Mouse (Mus musculus) cerebellum, adult 18-20 months (tissue): Measurements from ENCODE around the gene Abca5.

Source experiments
- DNase-seq, 2 experiments: peaks; one replicate each; pipeline ENCODE4 v3.0.0; 2021

The Abca5 gene

DNA sequence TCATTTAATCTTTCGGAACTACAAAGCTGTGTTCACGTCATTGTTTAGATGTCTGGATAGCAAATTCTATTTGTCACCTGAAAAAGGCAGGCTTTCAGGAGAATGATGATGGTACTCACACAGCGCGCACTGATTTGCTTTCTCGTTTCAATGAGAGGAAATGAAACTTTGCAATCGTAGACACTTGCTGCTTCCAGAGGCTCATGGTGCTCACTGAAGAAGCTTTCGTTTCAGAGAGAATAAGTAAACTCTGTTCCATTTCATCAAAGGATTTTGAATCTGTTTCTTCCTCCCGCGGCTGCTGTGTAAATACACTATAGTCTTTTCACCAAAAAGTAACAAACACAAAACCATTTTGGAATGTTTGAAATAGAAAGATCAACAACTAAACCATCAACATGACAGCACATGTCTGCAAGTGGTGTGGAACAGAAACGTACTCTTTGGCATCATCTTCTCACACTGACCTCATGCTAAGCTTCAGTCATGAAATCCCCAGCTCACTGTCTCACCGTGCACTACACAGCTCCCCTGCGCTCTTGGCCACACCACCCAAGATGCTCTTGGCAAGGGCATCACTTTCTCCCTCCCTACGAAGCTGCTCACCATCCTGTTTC is 39.5 kb downstream of the Abca5 start:
- DNase-seq = no peak

DNA sequence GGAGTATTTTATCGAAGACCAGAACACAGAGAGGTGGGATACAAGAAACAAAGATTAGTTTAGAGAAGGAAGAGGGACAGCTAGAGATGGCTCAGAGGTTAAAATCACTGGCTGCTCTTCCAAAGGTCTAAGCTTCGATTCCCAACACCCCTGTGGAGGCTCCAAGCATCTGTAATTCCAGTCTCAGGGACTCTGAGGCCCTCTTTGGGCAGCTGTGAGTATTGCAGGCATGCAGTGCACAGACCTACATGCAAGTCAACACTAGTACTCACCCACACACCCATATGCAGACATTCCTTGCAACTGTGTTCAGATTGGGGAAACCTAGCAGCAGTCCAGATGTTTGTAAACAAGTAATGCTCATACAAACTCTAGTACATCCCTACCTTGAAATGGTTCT is 46.9 kb downstream of the Abca5 start:
- DNase-seq = no peak

GRCm38 (mm10) chr11:110288423-110288822 is 49.1 kb downstream of the Abca5 start:
- DNase-seq = no peak

DNA sequence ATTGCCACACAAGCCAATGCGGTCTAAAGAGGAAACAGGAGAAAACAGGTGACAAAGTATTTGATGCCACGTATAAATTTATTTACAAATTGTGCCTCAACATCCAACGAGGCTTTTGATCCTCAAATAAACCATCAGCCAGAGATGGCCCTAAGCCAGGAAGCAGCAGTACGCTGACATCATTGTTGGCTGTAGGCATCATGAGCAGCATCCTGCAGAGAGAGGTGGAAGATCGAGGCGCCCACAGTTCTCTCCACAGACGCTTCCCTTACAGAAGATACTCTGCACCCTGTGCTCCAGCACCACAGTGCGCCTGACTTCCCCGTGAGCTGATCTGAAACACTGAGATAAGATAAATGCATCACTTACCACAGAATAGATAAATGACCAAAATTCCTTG is 49.8 kb downstream of the Abca5 start:
- DNase-seq = peak; percentile 61 to 67

DNA sequence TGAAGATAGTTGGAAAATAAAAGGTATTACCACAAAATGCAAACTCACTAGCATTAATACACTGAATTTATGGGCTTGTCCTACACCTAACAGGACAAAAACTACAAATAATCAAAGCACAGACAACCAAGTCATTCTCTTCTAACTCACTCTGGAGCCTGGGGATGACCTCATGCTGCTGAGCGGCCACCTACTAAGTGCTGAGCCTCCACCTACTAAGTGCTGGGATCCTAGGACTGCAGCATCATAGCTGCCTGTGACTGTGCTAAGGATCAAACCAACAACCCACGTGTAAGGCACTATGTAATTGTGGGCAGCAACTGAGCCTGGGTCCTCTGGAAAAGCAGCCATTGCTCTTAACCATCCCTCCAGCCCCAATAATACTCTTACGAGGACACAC is 51.2 kb downstream of the Abca5 start:
- DNase-seq = no peak

DNA sequence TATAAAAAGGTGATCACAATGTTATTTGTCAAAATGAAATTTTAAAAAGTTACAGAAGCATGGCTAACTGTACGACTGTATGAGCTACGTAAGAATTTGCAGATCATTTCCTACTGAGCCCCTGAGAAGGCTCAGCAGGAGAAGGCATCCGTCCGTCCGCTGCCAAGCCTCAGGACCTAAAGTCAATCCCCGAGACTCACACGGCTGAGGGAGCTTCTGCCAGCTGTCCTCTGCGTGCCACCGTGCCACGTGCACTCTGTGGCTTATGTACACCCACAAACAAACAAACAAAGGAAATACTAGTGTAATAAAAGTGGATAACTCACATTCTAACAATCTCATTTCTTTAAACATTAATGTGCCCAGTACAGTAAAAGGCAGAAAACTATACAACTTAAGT is 52.7 kb downstream of the Abca5 start:
- peak in 1 of 2 experiments; percentile 16 for DNase-seq

GRCm38 (mm10) chr11:110284185-110284787 is 53.2 kb downstream of the Abca5 start:
- no peak for DNase-seq

DNA sequence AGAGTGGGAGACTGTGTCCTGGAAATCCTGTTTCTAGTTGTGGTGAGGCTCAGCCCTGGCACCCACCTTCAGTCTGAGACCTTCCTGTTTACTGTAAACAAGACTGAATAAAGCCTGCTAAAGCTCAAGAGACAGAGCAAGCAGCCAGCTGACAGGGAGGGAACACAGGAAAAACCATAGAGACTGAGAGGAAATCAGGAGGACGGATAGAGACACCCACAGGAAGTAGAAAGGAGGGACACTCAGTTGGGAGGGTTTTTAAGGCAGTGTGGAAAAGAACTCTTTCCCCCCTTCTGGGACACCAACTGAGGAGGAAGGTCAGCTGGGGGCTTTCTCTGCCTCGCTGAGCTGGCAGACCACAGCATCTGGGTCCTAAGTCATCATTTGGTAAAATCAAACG is 62.7 kb downstream of the Abca5 start:
- no peak for DNase-seq

DNA sequence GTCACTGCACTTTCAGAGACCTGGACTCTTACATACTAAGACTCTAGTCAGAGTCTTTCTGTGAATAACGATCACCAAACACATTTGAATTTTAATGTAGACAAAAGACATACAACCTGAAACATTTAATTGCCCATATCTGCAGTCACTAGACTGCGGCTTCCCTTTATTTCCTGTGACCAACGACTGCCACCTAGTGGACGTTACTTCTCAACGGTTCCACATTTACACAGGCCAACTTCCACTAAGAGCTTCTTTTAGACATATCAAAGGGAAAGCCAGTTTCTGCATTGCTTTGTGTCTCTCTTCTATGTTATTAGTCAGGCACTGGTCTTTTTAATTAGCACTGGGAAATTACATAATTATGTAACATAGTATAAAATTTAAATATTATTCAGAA is 65.8 kb downstream of the Abca5 start:
- DNase-seq = peak; percentile 47 to 55

GRCm38 (mm10) chr11:110268244-110268844 is 69.2 kb downstream of the Abca5 start:
- DNase-seq = peak; percentile 83 to 84

DNA sequence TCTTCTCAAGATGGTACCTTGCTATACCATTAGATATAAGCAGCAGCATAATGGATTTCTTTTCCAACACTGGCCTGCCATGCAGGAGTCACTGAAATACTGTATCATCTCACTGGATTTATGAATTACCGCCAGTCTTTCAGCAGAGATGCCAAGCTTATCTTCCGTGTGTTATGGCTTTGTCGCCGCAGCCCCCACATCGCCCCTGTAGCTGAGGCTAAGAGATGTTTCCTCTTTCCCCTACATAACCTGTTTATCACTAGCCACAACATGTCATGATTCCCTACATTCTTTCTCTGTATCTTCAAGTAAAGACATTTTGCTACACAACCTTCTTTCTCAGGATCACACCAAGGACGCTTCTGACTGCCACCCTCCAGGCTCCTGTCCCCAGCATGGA is 70.3 kb downstream of the Abca5 start:
- DNase-seq = no peak

DNA sequence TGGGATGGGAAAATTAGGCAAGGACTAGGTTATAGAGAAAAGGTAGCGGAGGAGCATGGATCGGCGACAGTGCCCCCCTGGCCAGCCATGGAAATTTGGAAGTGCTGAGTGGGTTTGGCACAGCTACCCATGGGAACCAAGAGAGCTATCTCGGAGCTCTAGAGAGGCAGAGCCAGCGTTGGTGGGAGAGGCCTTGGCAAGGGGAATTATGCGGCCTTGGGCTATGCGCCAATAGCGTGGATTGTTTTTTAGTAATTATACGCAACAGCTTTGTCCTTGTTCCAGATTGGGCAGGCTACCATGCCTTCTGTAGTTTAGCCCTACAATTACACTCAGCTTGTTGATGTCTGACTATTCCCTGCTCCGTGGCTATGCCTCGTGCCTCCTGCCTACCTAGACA is 70.8 kb downstream of the Abca5 start:
- no peak for DNase-seq

DNA sequence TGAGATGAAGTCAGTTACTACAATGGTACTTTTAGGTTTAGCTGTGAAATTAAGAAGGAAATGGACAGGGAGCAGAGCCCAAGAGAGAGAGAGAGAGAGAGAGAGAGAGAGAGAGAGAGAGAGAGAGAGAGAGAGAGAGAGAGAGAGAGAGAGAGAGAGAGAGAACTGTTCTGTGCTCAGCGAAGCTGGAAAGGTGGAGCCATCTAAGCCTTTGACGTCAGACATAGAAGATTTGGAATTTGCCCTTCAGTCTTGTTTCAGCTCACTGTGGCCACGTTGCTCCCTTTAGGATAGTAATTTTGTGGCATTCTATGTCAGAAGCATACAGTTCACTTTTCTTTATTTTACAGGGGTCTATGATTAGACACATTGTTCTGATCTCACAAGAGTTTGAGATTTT is 75.6 kb downstream of the Abca5 start:
- no peak for DNase-seq

- DNase-seq = no peak
These were observed 79.6 kb downstream of the Abca5 start for GRCm38 (mm10) chr11:110257911-110258310.

DNA sequence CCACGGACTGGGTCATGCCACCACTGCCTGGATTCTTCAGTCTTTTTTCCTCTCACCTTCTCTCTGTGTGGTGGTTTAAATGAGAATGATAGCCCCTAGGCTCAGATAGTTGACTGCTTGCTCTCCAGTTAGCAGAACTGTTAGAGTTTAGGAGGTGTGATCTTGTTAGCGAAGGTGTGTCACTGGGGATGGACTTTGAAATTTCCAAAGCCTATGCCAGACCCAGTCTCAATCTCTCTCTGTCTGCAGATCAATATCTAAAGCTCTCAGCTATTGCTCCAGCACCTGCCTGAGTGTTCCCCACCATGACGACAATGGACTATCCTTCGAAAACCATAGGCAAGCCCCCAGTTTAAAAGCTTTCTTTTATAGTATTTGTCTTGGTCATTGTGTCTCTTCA is 80.5 kb downstream of the Abca5 start:
- DNase-seq = no peak

DNA sequence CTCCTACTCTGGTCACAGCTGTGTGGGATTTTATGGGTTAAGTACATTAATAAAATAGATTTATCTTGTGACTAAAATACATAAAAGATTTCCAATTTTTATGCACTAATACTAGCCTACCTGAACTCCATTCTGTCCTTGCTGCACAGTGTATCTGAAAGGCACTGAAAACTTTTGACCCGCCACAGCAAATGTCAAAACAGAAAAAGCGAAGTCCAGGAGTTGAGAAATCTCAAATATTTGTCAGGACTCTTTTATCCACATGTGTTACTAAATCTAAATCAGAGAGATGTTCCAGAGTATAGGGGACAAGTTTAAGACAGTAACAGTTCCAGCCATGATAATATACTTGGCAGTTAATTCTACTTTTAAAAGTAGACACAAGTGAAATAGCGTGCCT is 85.3 kb downstream of the Abca5 start:
- DNase-seq = no peak

- DNase-seq = no peak
These were observed 86.0 kb downstream of the Abca5 start, which contains the start of gene Abca6 for GRCm38 (mm10) chr11:110251534-110251933. Gene Abca6 (minus strand): TSS chr11:110251776.

GRCm38 (mm10) chr11:110244730-110245129 is 92.8 kb downstream of the Abca5 start:
- DNase-seq = no peak

DNA sequence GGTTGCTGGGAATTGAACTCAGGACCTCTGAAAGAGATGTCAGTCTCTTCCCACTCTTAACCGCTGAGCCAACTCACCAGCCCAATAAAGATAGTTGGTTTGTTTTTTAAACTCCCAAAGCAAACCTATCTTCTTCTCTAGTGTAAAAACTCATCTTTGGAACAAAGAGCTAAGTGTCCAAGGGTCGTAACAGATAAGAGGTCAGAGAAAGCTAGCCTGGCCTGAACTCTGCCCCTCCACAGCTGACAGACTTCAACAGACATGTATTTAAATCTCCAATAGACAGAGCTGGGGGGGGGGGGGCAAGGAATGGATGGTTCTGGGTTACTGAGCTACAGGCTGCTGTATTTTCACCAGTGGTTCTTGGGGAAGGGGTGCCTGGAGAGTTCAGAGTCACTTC is 100.0 kb downstream of the Abca5 start:
- no peak for DNase-seq

DNA sequence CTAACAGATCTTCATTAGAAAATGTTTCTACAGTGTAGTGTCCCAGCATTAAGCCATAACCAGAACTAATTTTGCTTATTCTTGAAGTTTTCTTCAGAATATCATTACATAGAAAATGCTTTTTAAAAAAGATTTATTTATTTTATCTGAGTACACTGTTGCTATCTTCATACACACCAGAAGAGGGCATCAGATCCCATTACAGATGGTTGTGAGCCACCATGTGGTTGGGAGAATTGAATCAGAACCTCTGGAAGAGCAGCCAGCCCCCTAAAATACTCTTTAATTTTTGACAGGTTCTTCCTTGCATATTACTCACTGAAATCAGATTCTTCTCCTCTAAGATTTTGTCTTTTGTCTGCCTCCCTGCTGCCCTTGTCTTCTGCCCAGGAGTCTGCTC is 104.5 kb downstream of the Abca5 start:
- no peak for DNase-seq
